Mouse (Mus musculus): Measurements from ENCODE around the gene Prr23a3. TPM values are rescaled to one million over a fixed set of nuclear protein-coding genes. Genes with fewer than 3 reads are reported as not detected.

Prr23a3 gene
- 0.04 TPM in 1 of 2 replicates, not detected in the other for polyA plus RNA-seq (2012; rRNA removed)

DNA sequence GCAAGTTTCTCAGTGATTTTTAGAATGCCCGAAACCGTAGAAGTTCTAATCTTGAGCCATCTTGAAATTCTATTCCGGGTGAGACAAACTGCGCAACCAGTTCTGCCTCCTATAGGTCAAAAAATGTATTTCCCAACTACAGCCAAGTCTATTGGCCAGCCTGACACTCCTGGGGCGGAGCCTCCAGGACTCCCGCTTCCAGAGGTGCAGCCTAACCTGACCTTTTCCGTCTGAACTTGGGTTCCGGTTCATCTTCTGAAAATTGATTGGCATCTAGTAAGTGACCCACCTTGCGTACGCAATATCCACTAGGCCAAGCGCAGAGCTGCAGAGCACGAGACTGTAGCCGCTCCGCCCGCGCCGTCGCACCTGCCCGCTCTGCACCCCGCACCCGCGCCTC lies at the start of gene Prr23a3:
Prr23a3 (plus strand) TSS at position 197 of the 400 bp plus-strand sequence.

DNA sequence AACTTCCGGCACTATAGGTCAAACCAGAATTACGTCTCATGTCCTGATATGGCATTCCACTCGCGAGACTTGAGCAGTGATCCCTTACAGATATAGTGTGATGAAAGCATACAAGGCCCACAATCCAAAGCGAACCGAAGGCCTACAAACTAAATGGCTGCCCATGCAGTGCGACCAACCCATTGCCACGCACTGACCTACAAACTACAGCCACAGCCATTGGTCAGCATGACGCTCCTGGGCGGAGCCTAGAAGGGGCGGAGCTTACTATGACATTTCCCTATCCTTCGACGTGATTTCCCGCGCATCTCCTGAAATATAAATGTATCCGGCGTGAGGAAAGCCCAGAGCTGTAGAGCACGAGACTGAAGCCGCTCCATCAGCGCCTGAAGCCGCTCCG lies 22.4 kb upstream of the Prr23a3 start, which contains the start of gene Prr23a1:
Prr23a1 (plus strand) TSS at position 387 of the 400 bp plus-strand sequence.

DNA sequence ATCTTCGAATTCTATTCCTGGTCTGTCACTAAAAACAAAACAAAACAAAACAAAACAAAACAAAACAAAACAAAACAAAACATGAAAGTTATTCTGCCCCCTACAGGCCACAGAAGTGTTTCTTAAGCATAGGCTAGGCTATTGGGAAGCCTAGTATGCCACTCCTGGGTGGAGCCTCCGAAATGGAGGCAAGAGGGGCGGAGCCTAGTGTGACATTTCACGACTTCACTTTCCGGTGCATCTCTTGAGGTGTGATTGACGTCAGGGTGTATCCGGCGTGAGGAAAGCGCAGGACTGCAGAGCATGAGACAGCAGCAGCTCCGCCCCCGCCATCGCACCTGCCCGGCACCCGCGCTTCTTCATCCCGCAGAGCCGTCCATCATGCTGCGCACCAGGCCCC lies 8.4 kb upstream of the Prr23a3 start, which contains the start of gene Prr23a2:
Prr23a2 (plus strand) TSS at position 285 of the 400 bp plus-strand sequence.

DNA sequence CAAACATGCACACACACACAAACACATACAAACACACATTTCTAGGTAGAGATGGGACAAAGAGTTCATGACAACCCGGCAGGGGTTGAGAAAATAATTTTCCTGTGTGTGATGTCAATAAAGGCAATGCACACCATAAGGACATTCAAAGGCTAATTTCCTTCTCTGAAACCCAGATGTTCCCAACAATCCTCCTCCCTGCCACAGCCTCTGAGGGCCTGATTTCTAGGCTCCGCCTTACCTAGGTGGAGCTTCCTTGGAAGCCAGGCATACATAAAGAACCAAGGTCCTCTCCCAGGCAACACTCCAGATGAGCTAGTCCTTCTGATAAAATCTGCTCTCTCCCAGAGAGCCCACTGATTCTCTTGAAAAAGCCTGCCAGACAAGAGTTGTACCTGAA lies 38.3 kb downstream of the Prr23a3 start, which contains the start of gene 7420426K07Rik:
7420426K07Rik (plus strand) TSS at position 301 of the 400 bp plus-strand sequence.

Other genes with a start within 250 kb of the Prr23a3 start
- gene Prr23a1, start 22.3 kb upstream of the Prr23a3 start, polyA plus RNA-seq (2012; rRNA removed), result 0.11 TPM in 1 of 2 replicates, not detected in the other
- not detected in 2 replicates for gene Prr23a2, start 8.3 kb upstream of the Prr23a3 start, polyA plus RNA-seq (2012; rRNA removed)
- not detected in 2 replicates for gene 7420426K07Rik, start 38.4 kb downstream of the Prr23a3 start, polyA plus RNA-seq (2012; rRNA removed)
- gene Foxl2, start 90.5 kb downstream of the Prr23a3 start, polyA plus RNA-seq (2012; rRNA removed), result 0.44 and 0.64 TPM in 2 replicates
- gene Faim, start 121.6 kb downstream of the Prr23a3 start, polyA plus RNA-seq (2012; rRNA removed), result 38.3 and 39.0 TPM in 2 replicates
- gene Gm1123, start 170.9 kb downstream of the Prr23a3 start, polyA plus RNA-seq (2012; rRNA removed), result 0.04 TPM in 1 of 2 replicates, not detected in the other